Mouse (Mus musculus): ENCODE measurements around the gene Git1. TPM values are rescaled to one million over a fixed set of nuclear protein-coding genes. Genes with fewer than 3 reads are reported as not detected.

Git1 gene
- polyA plus RNA-seq, 1 experiment from 2014 or later, result 13.6 TPM

DNA sequence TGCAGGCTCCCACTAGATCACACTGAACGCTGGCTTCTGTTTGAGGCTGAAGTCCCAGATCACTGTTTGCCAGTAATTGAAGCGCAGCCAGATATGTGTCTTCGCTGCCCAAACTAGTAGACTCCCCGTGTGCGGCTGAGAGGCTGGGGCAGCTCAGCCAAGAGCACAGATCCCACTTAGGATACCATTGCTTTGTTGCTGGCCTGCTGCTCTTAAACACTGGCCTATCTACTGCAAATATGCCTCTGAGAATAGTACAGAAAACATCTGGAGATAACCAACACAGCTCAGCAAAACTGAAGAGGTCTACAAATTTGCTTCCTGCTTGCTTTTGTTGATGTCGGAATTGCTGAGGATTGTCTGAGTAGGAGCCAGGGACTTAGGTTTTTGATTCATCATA is 36.5 kb upstream of the Git1 start:
- 0 out of 2 replicates have a peak, but pooled peaks have one; percentile 45 for ATAC-seq (ENCODE audit: insufficient number of reproducible peaks, insufficient read depth, low FRiP score, low read depth)

DNA sequence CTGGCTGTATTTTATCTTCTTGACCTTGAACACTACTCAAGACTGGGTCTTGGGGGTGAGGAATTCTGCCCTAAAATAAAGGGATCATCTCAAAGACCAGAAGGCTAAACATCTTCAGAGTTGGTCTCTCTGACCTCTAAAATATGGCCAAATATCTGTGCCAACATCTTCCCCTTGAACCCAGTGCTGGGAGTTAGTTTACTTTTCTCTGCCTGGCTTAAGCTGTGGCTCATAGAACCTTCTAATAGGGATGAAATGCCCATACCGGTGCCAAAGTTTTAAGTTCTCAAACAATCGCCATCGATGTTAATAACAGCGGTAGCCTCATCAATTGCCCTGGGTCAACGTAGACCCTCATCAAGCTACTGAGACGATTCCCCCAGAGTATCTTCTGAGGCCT is 31.5 kb upstream of the Git1 start:
- Histone ChIP-seq H3K4me2 (ENCODE audit: low read length) (peak overlapping the region; percentile 79), H3K4me1 (ENCODE audit: control insufficient read depth in 2 of 2, insufficient read depth in 2 of 2, low read length in 2 of 2) (peaks cover 33 to 56% of the 10 kb centered on the region in 2 experiments), H3K27ac (replicated peaks in 1 of 2; ENCODE audit: control insufficient read depth in 1 of 2, insufficient read depth in 1 of 2, low read depth in 2 of 2, low read length in 2 of 2) (peak overlapping the region; percentile 93 to 96), H3K27me3 (ENCODE audit: control insufficient read depth, insufficient read depth, low read length) (peaks cover 10% of the 10 kb centered on the region), H3K9me3 (ENCODE audit: control insufficient read depth, low read length) (no peaks in the 10 kb centered on the region), H3K9ac (ENCODE audit: low read length) (peak overlapping the region; percentile 87), H3K36me3 (ENCODE audit: control insufficient read depth, insufficient read depth, low read length) (peaks cover 26% of the 10 kb centered on the region), H3K4me3 (ENCODE audit: control insufficient read depth in 1 of 2, insufficient read depth in 1 of 2, low read depth in 1 of 2, low read length in 2 of 2) (peak overlapping the region; percentile 65)
- no peak for ATAC-seq (ENCODE audit: insufficient number of reproducible peaks, insufficient read depth, low FRiP score, low read depth)
- 4% methylated on average over 6 of the region's 6 CpGs for WGBS

More for the DNA sequence above, 36.5 kb upstream of the Git1 start:
- Histone ChIP-seq H3K27me3 (ENCODE audit: control insufficient read depth, insufficient read depth, low read length) (no peaks in the 10 kb centered on the region), H3K4me3 (ENCODE audit: control insufficient read depth in 1 of 2, insufficient read depth in 1 of 2, low read depth in 1 of 2, low read length in 2 of 2) (no peak overlapping the region), H3K9me3 (ENCODE audit: control insufficient read depth, low read length) (no peaks in the 10 kb centered on the region), H3K4me2 (ENCODE audit: low read length) (no peak overlapping the region), H3K36me3 (ENCODE audit: control insufficient read depth, insufficient read depth, low read length) (peaks cover 67% of the 10 kb centered on the region), H3K9ac (ENCODE audit: low read length) (no peak overlapping the region), H3K4me1 (ENCODE audit: control insufficient read depth in 2 of 2, insufficient read depth in 2 of 2, low read length in 2 of 2) (peaks cover 5 to 27% of the 10 kb centered on the region in 2 experiments), H3K27ac (replicated peaks in 1 of 2; ENCODE audit: control insufficient read depth in 1 of 2, insufficient read depth in 1 of 2, low read depth in 2 of 2, low read length in 2 of 2) (peak overlapping the region; percentile 15 to 37; a peak in 3 of 4 replicates)
- WGBS, result 25% methylated on average over 6 of the region's 6 CpGs

DNA sequence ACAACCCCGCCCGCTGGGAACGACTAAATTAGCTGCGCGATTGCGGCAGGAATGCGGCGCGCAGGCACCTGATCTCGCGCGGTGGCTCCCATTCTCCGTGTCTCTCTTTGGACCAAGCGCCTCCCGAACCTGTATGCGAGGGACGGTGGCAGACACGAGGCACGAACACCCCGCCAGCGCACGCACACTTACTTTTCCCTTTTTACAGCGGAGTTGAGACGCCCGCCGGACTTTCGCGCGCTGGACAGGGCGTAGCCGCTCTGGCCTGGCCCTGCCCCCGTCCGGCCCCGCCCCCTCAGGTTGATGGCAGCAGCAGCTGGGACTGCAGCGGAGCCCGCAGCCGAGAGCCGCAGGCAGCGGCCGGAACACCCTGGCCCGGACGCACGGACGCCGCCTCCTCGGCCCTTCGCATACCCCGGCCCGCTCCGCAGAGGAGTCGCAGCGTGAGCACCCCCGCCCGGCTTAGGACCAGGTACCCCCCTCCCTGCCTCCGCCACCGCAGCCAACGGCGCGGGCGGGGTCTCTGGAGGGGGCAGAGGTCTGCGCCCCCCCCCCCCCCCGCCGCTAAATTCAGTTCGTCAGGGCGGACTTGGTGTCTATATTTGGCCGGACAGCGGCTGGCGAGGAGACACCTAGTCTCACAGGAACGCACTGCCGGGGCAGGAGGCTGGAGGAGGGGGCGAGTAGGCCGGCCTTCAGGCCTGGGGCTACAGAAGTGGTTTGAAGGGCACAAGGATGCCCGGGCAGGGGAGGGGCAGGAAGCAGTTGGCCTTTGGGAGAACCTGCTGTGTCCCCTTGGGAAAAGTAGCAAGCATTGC is 30.9 kb upstream of the Git1 start, which contains the start of gene Coro6:
TSS of gene Coro6 (plus strand) at position 129 of the 818 bp plus-strand sequence.
- Histone ChIP-seq H3K9me3 (ENCODE audit: control insufficient read depth, low read length) (no peaks in the 10 kb centered on the region), H3K4me3 (ENCODE audit: control insufficient read depth in 1 of 2, insufficient read depth in 1 of 2, low read depth in 1 of 2, low read length in 2 of 2) (peak within 1 kb of the TSS; percentile 65), H3K4me1 (ENCODE audit: control insufficient read depth in 2 of 2, insufficient read depth in 2 of 2, low read length in 2 of 2) (peaks cover 35 to 57% of the 10 kb centered on the region in 2 experiments), H3K27ac (replicated peaks in 1 of 2; ENCODE audit: control insufficient read depth in 1 of 2, insufficient read depth in 1 of 2, low read depth in 2 of 2, low read length in 2 of 2) (peak within 1 kb of the TSS; percentile 93 to 96), H3K9ac (ENCODE audit: low read length) (peak within 1 kb of the TSS; percentile 87), H3K4me2 (ENCODE audit: low read length) (peak within 1 kb of the TSS; percentile 79), H3K36me3 (ENCODE audit: control insufficient read depth, insufficient read depth, low read length) (peaks cover 22% of the 10 kb centered on the region), H3K27me3 (ENCODE audit: control insufficient read depth, insufficient read depth, low read length) (peaks cover 10% of the 10 kb centered on the region)
- WGBS, result under 1% methylated on average over 72 of the region's 73 CpGs
- peak; percentile 78 for ATAC-seq (ENCODE audit: insufficient number of reproducible peaks, insufficient read depth, low FRiP score, low read depth)

DNA sequence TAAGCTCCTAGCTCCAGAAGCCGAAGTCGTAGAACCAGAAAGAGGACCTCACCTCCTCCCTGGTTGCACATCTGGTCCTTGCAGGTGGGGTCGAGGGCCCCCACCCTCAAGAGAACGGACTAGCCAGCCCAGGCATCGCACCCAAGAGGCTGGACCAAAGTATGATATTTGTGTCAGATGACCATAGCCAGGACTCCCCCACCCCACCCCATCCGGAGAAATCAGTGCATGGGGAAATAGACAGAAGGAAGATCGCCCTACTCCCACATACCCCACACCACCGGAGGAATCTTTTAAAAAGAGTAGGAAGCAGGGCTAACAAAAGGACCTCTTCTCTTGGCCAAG is 30.3 kb upstream of the Git1 start:
- Histone ChIP-seq H3K36me3 (ENCODE audit: control insufficient read depth, insufficient read depth, low read length) (peaks cover 17% of the 10 kb centered on the region), H3K4me2 (ENCODE audit: low read length) (peak overlapping the region; percentile 79), H3K27me3 (ENCODE audit: control insufficient read depth, insufficient read depth, low read length) (peaks cover 10% of the 10 kb centered on the region), H3K9ac (ENCODE audit: low read length) (peak overlapping the region; percentile 87), H3K27ac (replicated peaks in 1 of 2; ENCODE audit: control insufficient read depth in 1 of 2, insufficient read depth in 1 of 2, low read depth in 2 of 2, low read length in 2 of 2) (peak overlapping the region; percentile 93 to 96), H3K9me3 (ENCODE audit: control insufficient read depth, low read length) (no peaks in the 10 kb centered on the region), H3K4me3 (ENCODE audit: control insufficient read depth in 1 of 2, insufficient read depth in 1 of 2, low read depth in 1 of 2, low read length in 2 of 2) (peak overlapping the region; percentile 65), H3K4me1 (ENCODE audit: control insufficient read depth in 2 of 2, insufficient read depth in 2 of 2, low read length in 2 of 2) (peaks cover 39 to 57% of the 10 kb centered on the region in 2 experiments)
- ATAC-seq (ENCODE audit: insufficient number of reproducible peaks, insufficient read depth, low FRiP score, low read depth), result no peak
- WGBS, result 26% methylated on average over 8 of the region's 8 CpGs

DNA sequence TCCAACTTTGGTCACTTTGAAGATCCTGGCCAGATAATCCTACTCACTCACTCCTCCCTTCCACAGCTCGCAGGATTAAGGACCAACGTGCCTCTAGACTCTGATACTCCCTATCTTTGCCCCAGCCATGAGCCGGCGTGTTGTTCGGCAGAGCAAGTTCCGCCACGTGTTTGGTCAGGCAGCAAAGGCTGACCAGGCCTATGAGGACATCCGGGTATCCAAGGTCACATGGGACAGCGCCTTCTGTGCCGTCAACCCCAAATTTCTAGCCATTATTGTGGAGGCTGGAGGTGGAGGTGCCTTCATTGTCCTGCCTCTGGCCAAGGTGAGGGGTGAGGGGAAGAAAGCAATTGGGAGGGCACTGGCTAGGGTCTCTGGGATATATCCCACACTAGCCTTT is 29.6 kb upstream of the Git1 start:
- WGBS, result 55% methylated on average over 10 of the region's 10 CpGs
- H3K27me3 ChIP-seq (ENCODE audit: control insufficient read depth, insufficient read depth, low read length), result peaks cover 13% of the 10 kb centered on the region
- peak overlapping the region; percentile 87 for H3K9ac ChIP-seq (ENCODE audit: low read length)
- no peaks in the 10 kb centered on the region for H3K9me3 ChIP-seq (ENCODE audit: control insufficient read depth, low read length)
- peak overlapping the region in 1 of 2 experiments; percentile 65; a peak in 2 of 4 replicates for H3K4me3 ChIP-seq (ENCODE audit: control insufficient read depth in 1 of 2, insufficient read depth in 1 of 2, low read depth in 1 of 2, low read length in 2 of 2)
- no peak for ATAC-seq (ENCODE audit: insufficient number of reproducible peaks, insufficient read depth, low FRiP score, low read depth)
- H3K4me2 ChIP-seq (ENCODE audit: low read length), result peak overlapping the region; percentile 79
- H3K4me1 ChIP-seq (ENCODE audit: control insufficient read depth in 2 of 2, insufficient read depth in 2 of 2, low read length in 2 of 2), result peaks cover 39 to 57% of the 10 kb centered on the region in 2 experiments
- peak overlapping the region; percentile 93 to 96 for H3K27ac ChIP-seq (replicated peaks in 1 of 2; ENCODE audit: control insufficient read depth in 1 of 2, insufficient read depth in 1 of 2, low read depth in 2 of 2, low read length in 2 of 2)
- H3K36me3 ChIP-seq (ENCODE audit: control insufficient read depth, insufficient read depth, low read length), result peaks cover 15% of the 10 kb centered on the region; the same call in 1 of the 2 replicates

DNA sequence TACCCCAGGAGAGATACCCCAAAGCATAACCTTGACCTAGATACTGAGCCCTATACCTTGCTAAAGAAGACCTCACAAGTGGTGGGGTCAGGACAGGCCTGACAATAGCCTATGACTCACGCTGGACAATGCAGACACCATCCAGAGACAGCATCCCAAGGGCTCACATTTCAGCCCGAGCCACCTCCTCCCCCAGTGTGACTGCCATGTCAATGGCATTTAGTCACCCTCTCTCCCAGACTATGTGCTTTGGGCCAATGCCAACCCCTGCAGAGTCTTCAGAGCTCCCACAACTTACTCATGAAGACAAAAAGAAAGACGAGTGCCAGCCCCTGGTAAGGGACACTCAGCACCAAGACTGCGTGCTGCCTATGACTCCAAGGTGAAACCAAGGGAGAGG is 28.7 kb upstream of the Git1 start:
- peak; percentile 37; the same call in 1 of the 2 replicates for ATAC-seq (ENCODE audit: insufficient number of reproducible peaks, insufficient read depth, low FRiP score, low read depth)
- peak overlapping the region; percentile 93 to 96 for H3K27ac ChIP-seq (replicated peaks in 1 of 2; ENCODE audit: control insufficient read depth in 1 of 2, insufficient read depth in 1 of 2, low read depth in 2 of 2, low read length in 2 of 2)
- peak overlapping the region; percentile 79 for H3K4me2 ChIP-seq (ENCODE audit: low read length)
- no peak overlapping the region for H3K4me3 ChIP-seq (ENCODE audit: control insufficient read depth in 1 of 2, insufficient read depth in 1 of 2, low read depth in 1 of 2, low read length in 2 of 2)
- 16% methylated on average over 4 of the region's 4 CpGs for WGBS
- H3K9ac ChIP-seq (ENCODE audit: low read length), result peak overlapping the region; percentile 5; the same call in 1 of the 2 replicates
- H3K9me3 ChIP-seq (ENCODE audit: control insufficient read depth, low read length), result no peaks in the 10 kb centered on the region
- H3K27me3 ChIP-seq (ENCODE audit: control insufficient read depth, insufficient read depth, low read length), result peaks cover 16% of the 10 kb centered on the region
- H3K36me3 ChIP-seq (ENCODE audit: control insufficient read depth, insufficient read depth, low read length), result peaks cover 15% of the 10 kb centered on the region; the same call in 1 of the 2 replicates
- H3K4me1 ChIP-seq (ENCODE audit: control insufficient read depth in 2 of 2, insufficient read depth in 2 of 2, low read length in 2 of 2), result peaks cover 39 to 57% of the 10 kb centered on the region in 2 experiments

DNA sequence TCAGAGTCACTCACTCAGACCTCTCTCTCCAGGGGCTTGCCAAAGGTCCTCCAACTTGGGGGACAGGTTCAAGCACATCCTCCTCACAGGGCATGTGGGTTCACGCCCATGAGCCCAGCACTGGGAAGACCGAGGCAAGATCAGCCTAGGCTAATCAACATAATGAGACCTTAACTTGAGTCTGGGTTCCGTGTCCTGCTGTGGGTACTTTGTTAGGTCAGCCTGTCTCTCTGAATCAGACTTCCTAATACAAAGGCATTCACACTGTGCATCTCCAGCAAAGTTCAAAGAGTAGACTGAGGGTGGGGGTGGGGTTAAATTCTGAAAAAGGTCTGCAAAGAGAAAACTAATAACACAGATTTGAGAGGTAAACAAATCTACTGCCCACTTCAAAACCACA is 28.3 kb upstream of the Git1 start:
- peak overlapping the region; percentile 72 to 96 for H3K27ac ChIP-seq (replicated peaks in 1 of 2; ENCODE audit: control insufficient read depth in 1 of 2, insufficient read depth in 1 of 2, low read depth in 2 of 2, low read length in 2 of 2)
- H3K4me3 ChIP-seq (ENCODE audit: control insufficient read depth in 1 of 2, insufficient read depth in 1 of 2, low read depth in 1 of 2, low read length in 2 of 2), result no peak overlapping the region
- no peak for ATAC-seq (ENCODE audit: insufficient number of reproducible peaks, insufficient read depth, low FRiP score, low read depth)
- 76% methylated on average over 3 of the region's 3 CpGs for WGBS
- peaks cover 39 to 57% of the 10 kb centered on the region in 2 experiments for H3K4me1 ChIP-seq (ENCODE audit: control insufficient read depth in 2 of 2, insufficient read depth in 2 of 2, low read length in 2 of 2)
- H3K9ac ChIP-seq (ENCODE audit: low read length), result peak overlapping the region; percentile 5; the same call in 1 of the 2 replicates
- no peaks in the 10 kb centered on the region for H3K9me3 ChIP-seq (ENCODE audit: control insufficient read depth, low read length)
- H3K4me2 ChIP-seq (ENCODE audit: low read length), result peak overlapping the region; percentile 79; the same call in 1 of the 2 replicates
- H3K36me3 ChIP-seq (ENCODE audit: control insufficient read depth, insufficient read depth, low read length), result peaks cover 20% of the 10 kb centered on the region
- H3K27me3 ChIP-seq (ENCODE audit: control insufficient read depth, insufficient read depth, low read length), result peaks cover 16% of the 10 kb centered on the region

Data from heart, embryonic 14.5 days (tissue).